Mouse (Mus musculus): ENCODE data around the gene Wfdc5. TPM values are rescaled to one million over a fixed set of nuclear protein-coding genes. Genes with fewer than 3 reads are reported as not detected.

Wfdc5 gene
- total and polyA plus RNA-seq, 3 experiments = not detected

- Histone ChIP-seq H3K4me2 (ENCODE audit: insufficient read depth, low read depth, poor library complexity, severe bottlenecking) (no peak overlapping the region), H3K9ac (ENCODE audit: insufficient read depth, low read depth) (no peak overlapping the region), H3K27me3 (replicated peaks) (no peaks in the 10 kb centered on the region), H3K79me2 (replicated peaks; ENCODE audit: control insufficient read depth, extremely low read depth, insufficient read depth, poor library complexity, severe bottlenecking) (no peaks in the 10 kb centered on the region), H3K9me3 (replicated peaks; ENCODE audit: low read length) (peaks cover 10% of the 10 kb centered on the region), H3K27ac (ENCODE audit: insufficient read depth, low read depth) (no peak overlapping the region), H3K36me3 (replicated peaks in 1 of 2; ENCODE audit: control insufficient read depth in 1 of 2, insufficient read depth in 1 of 2, low read length in 1 of 2) (peaks cover 0 to 3% of the 10 kb centered on the region in 2 experiments), H3K4me1 (ENCODE audit: control insufficient read depth in 1 of 2, insufficient read depth in 2 of 2) (no peaks in the 10 kb centered on the region), H3K4me3 (replicated peaks in 1 of 3; ENCODE audit: low read depth in 2 of 3, low read length in 2 of 3, poor library complexity in 1 of 3) (no peak overlapping the region)
- dilution Hi-C loops (cut with MboI; ENCODE audit: extremely low pct_ligation_motif_present, extremely low pct_unique_long_range_greater_than_20kb, low sequenced_read_pairs) (no loop called here), in situ Hi-C loops (cut with MboI; ENCODE audit: low pct_ligation_motif_present, low pct_unique_long_range_greater_than_20kb, low sequenced_read_pairs) (no loop called here)
- DNase-seq (ENCODE audit: extremely low read depth) = no peak
- no peak for TF ChIP-seq NRF1 (IDR thresholded peaks at IDR 0.05; ENCODE audit: low read depth, low read length)
- no peak for TF ChIP-seq CHD2 (IDR thresholded peaks at IDR 0.05; ENCODE audit: low read length)
- TF ChIP-seq TCF12 (IDR thresholded peaks at IDR 0.05; ENCODE audit: low read depth, low read length) = no peak
- TF ChIP-seq TBP (conservative IDR thresholded peaks at IDR 0.05; ENCODE audit: low read depth, low read length) = no peak
- TF ChIP-seq GABPA (IDR thresholded peaks at IDR 0.05; ENCODE audit: insufficient replicate concordance, low read depth, low read length) = no peak
- no peak for TF ChIP-seq HCFC1 (IDR thresholded peaks at IDR 0.05; ENCODE audit: low read depth, low read length)
- TF ChIP-seq ELF1 (IDR thresholded peaks at IDR 0.05; ENCODE audit: low read depth, low read length) = no peak
- no peak for TF ChIP-seq NELFE (IDR thresholded peaks at IDR 0.05; ENCODE audit: low read depth, low read length)
- TF ChIP-seq CHD1 (IDR thresholded peaks at IDR 0.05; ENCODE audit: low read depth, low read length) = no peak
- no peak for TF ChIP-seq MXI1 (IDR thresholded peaks at IDR 0.05; ENCODE audit: low read depth, low read length)
- no peak for TF ChIP-seq ZMIZ1 (IDR thresholded peaks at IDR 0.05; ENCODE audit: low read depth, low read length)
Measured at GRCm38 (mm10) chr2:164164941-164165340, 17.6 kb downstream of the Wfdc5 start.

- no peaks in the 10 kb centered on the region for H3K4me1 ChIP-seq (ENCODE audit: control insufficient read depth in 1 of 2, insufficient read depth in 2 of 2)
- H3K36me3 ChIP-seq (replicated peaks in 1 of 2; ENCODE audit: control insufficient read depth in 1 of 2, insufficient read depth in 1 of 2, low read length in 1 of 2) = peaks cover 2 to 23% of the 10 kb centered on the region in 2 experiments
- no peak for DNase-seq (ENCODE audit: extremely low read depth)
- no peaks in the 10 kb centered on the region for H3K9me3 ChIP-seq (replicated peaks; ENCODE audit: low read length)
- H3K27me3 ChIP-seq (replicated peaks) = no peaks in the 10 kb centered on the region
- dilution Hi-C loops (cut with MboI; ENCODE audit: extremely low pct_ligation_motif_present, extremely low pct_unique_long_range_greater_than_20kb, low sequenced_read_pairs) (no loop called here), in situ Hi-C loops (cut with MboI; ENCODE audit: low pct_ligation_motif_present, low pct_unique_long_range_greater_than_20kb, low sequenced_read_pairs) (no loop called here)
- H3K4me3 ChIP-seq (replicated peaks in 1 of 3; ENCODE audit: low read depth in 2 of 3, low read length in 2 of 3, poor library complexity in 1 of 3) = no peak overlapping the region
- H3K79me2 ChIP-seq (replicated peaks; ENCODE audit: control insufficient read depth, extremely low read depth, insufficient read depth, poor library complexity, severe bottlenecking) = no peaks in the 10 kb centered on the region
- TF ChIP-seq UBTF (IDR thresholded peaks at IDR 0.05; ENCODE audit: low read depth, low read length) (no peak), ZMIZ1 (IDR thresholded peaks at IDR 0.05; ENCODE audit: low read depth, low read length) (no peak), HCFC1 (IDR thresholded peaks at IDR 0.05; ENCODE audit: low read depth, low read length) (no peak), ZKSCAN1 (IDR thresholded peaks at IDR 0.05; ENCODE audit: borderline replicate concordance, low read depth, low read length) (no peak), ZNF384 (IDR thresholded peaks at IDR 0.05; ENCODE audit: low read depth, low read length) (no peak)
- no peak overlapping the region for H3K9ac ChIP-seq (ENCODE audit: insufficient read depth, low read depth)
- no peak overlapping the region for H3K4me2 ChIP-seq (ENCODE audit: insufficient read depth, low read depth, poor library complexity, severe bottlenecking)
- no peak overlapping the region for H3K27ac ChIP-seq (ENCODE audit: insufficient read depth, low read depth)
Measured at GRCm38 (mm10) chr2:164161515-164162055, 21.0 kb downstream of the Wfdc5 start.

All from CH12.LX (cell line).